Mouse (Mus musculus): ENCODE data around the gene Slc5a7.

Slc5a7 gene

DNA sequence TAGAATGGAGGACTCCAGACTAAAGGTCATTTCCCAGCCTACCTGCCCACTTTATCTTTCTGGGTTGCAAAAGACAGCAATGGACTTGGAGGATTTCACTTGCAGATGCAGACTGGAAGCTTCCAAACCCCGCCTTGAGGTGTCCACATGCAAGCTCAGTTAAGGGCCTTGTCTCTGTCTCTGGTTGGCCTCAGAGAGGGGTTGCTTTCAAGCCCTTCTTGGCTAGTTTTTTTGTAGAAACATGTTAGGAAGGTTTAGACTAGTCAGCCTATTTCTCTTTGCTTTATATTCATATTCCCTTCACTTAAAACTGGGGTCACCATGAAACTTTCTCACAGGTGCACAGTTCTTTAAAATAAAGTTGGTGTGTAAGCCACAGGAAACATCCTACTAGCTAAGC, at the start of gene Slc5a7:
Gene Slc5a7 (minus strand): TSS at position 101 of the 400 bp plus-strand sequence.
- DNase-seq = no peak

DNA sequence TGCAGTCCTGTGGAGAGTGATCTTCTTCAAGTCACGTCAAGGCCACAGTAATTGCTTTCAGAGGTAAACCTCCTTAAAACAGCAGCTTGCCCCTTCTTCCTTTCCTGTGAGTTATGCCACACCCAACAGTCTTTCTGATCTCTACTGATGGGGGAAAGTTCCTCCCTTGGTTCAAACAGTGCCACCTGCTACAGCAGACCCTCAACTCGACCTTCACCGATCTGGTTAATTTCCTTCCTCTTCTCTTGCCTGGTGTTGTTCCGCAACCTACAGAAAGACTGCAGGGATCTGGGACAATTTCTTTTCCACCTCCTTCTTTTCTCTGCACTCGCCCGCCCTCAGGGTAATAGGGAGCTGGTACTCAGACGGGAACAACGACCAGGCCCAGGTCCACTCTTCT, 48.8 kb upstream of the Slc5a7 start:
- DNase-seq = no peak

DNA sequence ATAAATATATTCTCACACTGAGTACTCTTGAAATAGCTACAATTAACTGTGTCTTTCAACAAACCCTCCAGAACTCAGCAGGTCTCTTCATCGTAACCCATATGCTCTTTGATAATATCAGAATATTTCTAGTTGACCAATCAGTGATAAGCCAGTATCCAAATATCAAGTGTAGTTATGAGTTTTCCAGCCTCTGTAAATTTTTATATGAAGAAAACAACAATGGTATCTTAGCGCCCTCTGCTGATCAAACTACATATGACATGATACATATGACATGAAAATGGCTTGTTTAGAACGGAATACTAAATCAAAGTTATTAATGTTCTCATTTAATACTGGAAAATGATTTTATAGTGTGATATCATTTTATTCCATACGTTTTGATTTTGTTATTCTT, 44.6 kb upstream of the Slc5a7 start:
- no peak for DNase-seq

DNA sequence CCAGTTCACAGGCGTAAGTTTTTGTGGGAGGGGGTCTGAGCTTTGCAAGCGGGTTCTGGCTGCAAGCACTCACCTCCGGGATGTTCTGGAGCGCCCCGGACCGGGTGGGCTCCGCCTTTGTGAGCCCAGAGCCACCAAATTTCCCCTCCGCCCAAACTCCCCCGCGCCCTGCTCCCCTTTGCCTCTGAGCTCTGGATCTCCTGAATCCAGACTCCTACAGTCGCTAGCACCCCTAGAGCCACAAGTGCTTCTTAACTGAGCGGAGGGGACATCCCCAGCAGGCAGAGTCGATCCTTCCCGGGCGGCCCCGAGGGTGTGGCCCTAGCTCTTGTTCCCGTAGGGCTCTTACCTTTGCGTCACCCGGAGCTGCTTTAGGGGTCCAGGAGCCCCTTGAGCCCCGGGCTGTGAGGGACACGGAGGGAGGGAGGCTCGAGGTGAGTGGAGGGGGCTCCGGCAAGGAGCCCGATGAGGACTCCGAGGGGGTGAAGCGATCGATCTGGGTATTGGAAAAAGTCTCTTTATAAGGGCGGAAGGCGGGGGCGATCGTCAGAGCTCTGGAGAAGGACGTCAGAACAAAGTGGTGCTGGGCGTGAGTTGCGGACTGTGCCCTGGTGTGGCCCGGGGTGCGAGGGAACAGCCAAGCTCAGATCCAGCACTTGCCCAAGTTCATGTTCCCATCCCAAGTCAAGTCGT, 456 bp downstream of the Slc5a7 start:
- no peak for DNase-seq

DNA sequence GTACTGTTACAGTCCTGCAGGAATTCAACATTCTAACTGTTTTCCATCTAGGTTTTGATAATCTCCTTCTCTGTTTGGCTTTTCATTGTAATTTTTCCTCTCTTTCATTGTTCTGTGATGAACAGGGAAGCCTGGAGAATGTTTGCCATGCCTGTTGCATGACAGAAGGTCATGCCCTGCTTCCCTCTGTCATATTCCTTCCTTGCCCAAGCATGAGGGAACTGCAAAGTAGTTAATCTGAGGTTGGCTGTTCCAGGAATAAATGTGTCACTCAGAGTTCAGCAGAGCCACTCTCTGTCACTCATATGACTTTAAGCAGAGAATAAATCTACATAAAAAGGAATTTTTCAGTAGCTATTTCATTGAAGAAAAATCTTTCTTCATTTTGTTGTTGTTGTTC, 48.1 kb downstream of the Slc5a7 start:
- DNase-seq = no peak

- DNase-seq = no peak
Observed at GRCm38 (mm10) chr17:54243650-54244300, 55.1 kb downstream of the Slc5a7 start.

GRCm38 (mm10) chr17:54239435-54239834, 59.4 kb downstream of the Slc5a7 start:
- DNase-seq = no peak

Data from cerebellum, adult 11 months (tissue).